Mouse (Mus musculus): Measurements from ENCODE around the gene Card14. TPM values are rescaled to one million over a fixed set of nuclear protein-coding genes. Genes with fewer than 3 reads are reported as not detected.

Gene Card14
- polyA plus RNA-seq, 1 experiment from 2014 or later = 0.15 TPM

- no peaks in the 10 kb centered on the region for H3K9me3 ChIP-seq
- WGBS = 87% methylated on average over 8 of the region's 8 CpGs
- H3K27ac ChIP-seq = no peak overlapping the region
- H3K36me3 ChIP-seq = no peaks in the 10 kb centered on the region
- no peak overlapping the region for H3K4me2 ChIP-seq (replicated peaks)
- H3K27me3 ChIP-seq (replicated peaks) = no peaks in the 10 kb centered on the region
- no peaks in the 10 kb centered on the region for H3K4me1 ChIP-seq
- no peak for ATAC-seq (ENCODE audit: low FRiP score, low read depth)
- no peak overlapping the region for H3K4me3 ChIP-seq
- H3K9ac ChIP-seq = no peak overlapping the region
Measured at GRCm38 (mm10) chr11:119344178-119344577, 36.6 kb downstream of the Card14 start.

GRCm38 (mm10) chr11:119344865-119345264, 37.3 kb downstream of the Card14 start:
- no peak overlapping the region for H3K4me2 ChIP-seq (replicated peaks)
- H3K27ac ChIP-seq = no peak overlapping the region
- no peaks in the 10 kb centered on the region for H3K4me1 ChIP-seq
- H3K9ac ChIP-seq = no peak overlapping the region
- no peak for ATAC-seq (ENCODE audit: low FRiP score, low read depth)
- H3K9me3 ChIP-seq = no peaks in the 10 kb centered on the region
- no peaks in the 10 kb centered on the region for H3K36me3 ChIP-seq
- no peak overlapping the region for H3K4me3 ChIP-seq
- H3K27me3 ChIP-seq (replicated peaks) = no peaks in the 10 kb centered on the region
- 78% methylated on average over 6 of the region's 6 CpGs for WGBS

- no peak for ATAC-seq (ENCODE audit: low FRiP score, low read depth)
- WGBS = 93% methylated on average over 4 of the region's 4 CpGs
- Histone ChIP-seq H3K9ac (no peak overlapping the region), H3K4me2 (replicated peaks) (no peak overlapping the region), H3K4me1 (no peaks in the 10 kb centered on the region), H3K27ac (no peak overlapping the region), H3K27me3 (replicated peaks) (no peaks in the 10 kb centered on the region), H3K4me3 (no peak overlapping the region), H3K9me3 (no peaks in the 10 kb centered on the region), H3K36me3 (no peaks in the 10 kb centered on the region)
Measured at GRCm38 (mm10) chr11:119347125-119347524, 39.6 kb downstream of the Card14 start.

GRCm38 (mm10) chr11:119352113-119352512, 44.5 kb downstream of the Card14 start:
- no peak overlapping the region for H3K4me2 ChIP-seq (replicated peaks)
- ATAC-seq (ENCODE audit: low FRiP score, low read depth) = no peak
- 79% methylated on average over 7 of the region's 7 CpGs for WGBS
- peaks cover 15% of the 10 kb centered on the region for H3K4me1 ChIP-seq
- no peaks in the 10 kb centered on the region for H3K27me3 ChIP-seq (replicated peaks)
- no peaks in the 10 kb centered on the region for H3K36me3 ChIP-seq
- H3K9ac ChIP-seq = no peak overlapping the region
- no peak overlapping the region for H3K27ac ChIP-seq
- H3K9me3 ChIP-seq = no peaks in the 10 kb centered on the region
- H3K4me3 ChIP-seq = no peak overlapping the region

- Histone ChIP-seq H3K27me3 (replicated peaks) (no peaks in the 10 kb centered on the region), H3K4me1 (peaks cover 15% of the 10 kb centered on the region), H3K27ac (no peak overlapping the region), H3K9ac (no peak overlapping the region), H3K9me3 (no peaks in the 10 kb centered on the region), H3K4me3 (no peak overlapping the region), H3K4me2 (replicated peaks) (no peak overlapping the region), H3K36me3 (no peaks in the 10 kb centered on the region)
- 84% methylated on average over 4 of the region's 4 CpGs for WGBS
- no peak for ATAC-seq (ENCODE audit: low FRiP score, low read depth)
Measured at GRCm38 (mm10) chr11:119353946-119354345, 46.4 kb downstream of the Card14 start.

- H3K4me3 ChIP-seq = peak overlapping the region; percentile 48
- H3K27me3 ChIP-seq (replicated peaks) = no peaks in the 10 kb centered on the region
- no peak overlapping the region for H3K27ac ChIP-seq
- H3K4me2 ChIP-seq (replicated peaks) = peak overlapping the region; percentile 98
- 8% methylated on average over 23 of the region's 23 CpGs for WGBS
- H3K36me3 ChIP-seq = 0 out of 2 replicates have a peak, but pooled peaks cover 2% of the 10 kb centered on the region
- no peaks in the 10 kb centered on the region for H3K9me3 ChIP-seq
- peaks cover 15% of the 10 kb centered on the region for H3K4me1 ChIP-seq
- no peak for ATAC-seq (ENCODE audit: low FRiP score, low read depth)
- H3K9ac ChIP-seq = peak overlapping the region; percentile 55
Measured at GRCm38 (mm10) chr11:119354798-119355442, 47.4 kb downstream of the Card14 start.

- peak; percentile 96 for ATAC-seq (ENCODE audit: low FRiP score, low read depth)
- H3K36me3 ChIP-seq = 0 out of 2 replicates have a peak, but pooled peaks cover 2% of the 10 kb centered on the region
- H3K9me3 ChIP-seq = no peaks in the 10 kb centered on the region
- H3K27ac ChIP-seq = no peak within 1 kb of the TSS
- H3K4me1 ChIP-seq = peaks cover 15% of the 10 kb centered on the region
- WGBS = 2% methylated on average over 40 of the region's 40 CpGs
- H3K9ac ChIP-seq = peak within 1 kb of the TSS; percentile 55
- H3K4me3 ChIP-seq = peak within 1 kb of the TSS; percentile 48
- no peaks in the 10 kb centered on the region for H3K27me3 ChIP-seq (replicated peaks)
- peak within 1 kb of the TSS; percentile 98 for H3K4me2 ChIP-seq (replicated peaks)
Measured at GRCm38 (mm10) chr11:119355443-119356385, 48.1 kb downstream of the Card14 start, which contains the start of the genes Sgsh and Slc26a11. TSS of gene Sgsh (minus strand) at chr11:119355536. TSS of gene Slc26a11 (plus strand) at chr11:119355557.

GRCm38 (mm10) chr11:119359089-119359488, 51.5 kb downstream of the Card14 start:
- Histone ChIP-seq H3K4me1 (peaks cover 30% of the 10 kb centered on the region), H3K27me3 (replicated peaks) (no peaks in the 10 kb centered on the region), H3K27ac (no peak overlapping the region), H3K9ac (no peak overlapping the region), H3K4me2 (replicated peaks) (no peak overlapping the region), H3K36me3 (0 out of 2 replicates have a peak, but pooled peaks cover 2% of the 10 kb centered on the region), H3K4me3 (no peak overlapping the region), H3K9me3 (no peaks in the 10 kb centered on the region)
- 92% methylated on average over 10 of the region's 10 CpGs for WGBS
- no peak for ATAC-seq (ENCODE audit: low FRiP score, low read depth)

GRCm38 (mm10) chr11:119362769-119363533, 55.4 kb downstream of the Card14 start:
- WGBS = 23% methylated on average over 11 of the region's 11 CpGs
- ATAC-seq (ENCODE audit: low FRiP score, low read depth) = peak; percentile 17

GRCm38 (mm10) chr11:119363534-119364145, 56.1 kb downstream of the Card14 start:
- Histone ChIP-seq H3K4me3 (peak overlapping the region; percentile 15), H3K9me3 (no peaks in the 10 kb centered on the region), H3K27me3 (replicated peaks) (no peaks in the 10 kb centered on the region), H3K4me1 (peaks cover 15% of the 10 kb centered on the region), H3K27ac (no peak overlapping the region), H3K4me2 (replicated peaks) (peak overlapping the region; percentile 53), H3K9ac (no peak overlapping the region), H3K36me3 (0 out of 2 replicates have a peak, but pooled peaks cover 2% of the 10 kb centered on the region)
- WGBS = 26% methylated on average over 11 of the region's 11 CpGs
- ATAC-seq (ENCODE audit: low FRiP score, low read depth) = peak; percentile 83

More at GRCm38 (mm10) chr11:119362769-119363533, 55.4 kb downstream of the Card14 start:
- no peaks in the 10 kb centered on the region for H3K9me3 ChIP-seq
- H3K27ac ChIP-seq = no peak overlapping the region
- H3K27me3 ChIP-seq (replicated peaks) = no peaks in the 10 kb centered on the region
- H3K4me2 ChIP-seq (replicated peaks) = peak overlapping the region; percentile 53
- peaks cover 15% of the 10 kb centered on the region for H3K4me1 ChIP-seq
- H3K4me3 ChIP-seq = peak overlapping the region; percentile 15
- H3K36me3 ChIP-seq = 0 out of 2 replicates have a peak, but pooled peaks cover 2% of the 10 kb centered on the region
- 0 out of 2 replicates have a peak overlapping the region, but pooled peaks have one; percentile 17 for H3K9ac ChIP-seq

GRCm38 (mm10) chr11:119375425-119375824, 67.9 kb downstream of the Card14 start:
- Histone ChIP-seq H3K9ac (no peak overlapping the region), H3K4me3 (no peak overlapping the region), H3K4me1 (no peaks in the 10 kb centered on the region), H3K36me3 (peaks cover 17% of the 10 kb centered on the region), H3K4me2 (replicated peaks) (no peak overlapping the region), H3K27ac (no peak overlapping the region), H3K9me3 (no peaks in the 10 kb centered on the region), H3K27me3 (replicated peaks) (no peaks in the 10 kb centered on the region)
- ATAC-seq (ENCODE audit: low FRiP score, low read depth) = no peak
- WGBS = 84% methylated on average over 6 of the region's 6 CpGs

Measured in neural tube, embryonic 12.5 days (tissue).